Mouse (Mus musculus) hindbrain, embryonic 12.5 days (tissue): ENCODE measurements around the gene Pmp22. TPM values are rescaled to one million over a fixed set of nuclear protein-coding genes. Genes with fewer than 3 reads are reported as not detected.

ENCODE experiments used
- ATAC-seq: fragments of 200-750 bp; cut with Nextera tagmentation; 2 replicates; pipeline ENCODE4 v1.8.0; 2017; ENCODE audit warnings: moderate TSS enrichment; ENCODE audit not compliant: low FRiP score
- H3K27ac ChIP-seq: fragments of 300-500 bp; sonication (generic); 2 replicates; pipeline ENCODE4 v1.5.1; 2016; ENCODE audit warnings: mild to moderate bottlenecking
- H3K27me3 ChIP-seq: fragments of 300-500 bp; sonication (generic); 2 replicates; pipeline ENCODE4 v1.6.1; 2016; ENCODE audit warnings: mild to moderate bottlenecking
- H3K36me3 ChIP-seq: fragments of 300-500 bp; sonication (generic); 2 replicates; pipeline ENCODE4 v1.6.1; 2016; ENCODE audit warnings: mild to moderate bottlenecking
- H3K4me1 ChIP-seq: fragments of 300-500 bp; sonication (generic); 2 replicates; pipeline ENCODE4 v1.6.1; 2016
- H3K4me2 ChIP-seq: fragments of 300-500 bp; sonication (generic); replicated peaks from 2 replicates; pipeline ENCODE4 v1.6.1; 2016; ENCODE audit warnings: mild to moderate bottlenecking
- H3K4me3 ChIP-seq: fragments of 300-500 bp; sonication (generic); 2 replicates; pipeline ENCODE4 v1.5.1; 2016; ENCODE audit warnings: mild to moderate bottlenecking
- H3K9ac ChIP-seq: fragments of 300-500 bp; sonication (generic); 2 replicates; pipeline ENCODE4 v1.6.1; 2016; ENCODE audit warnings: mild to moderate bottlenecking, moderate library complexity
- H3K9me3 ChIP-seq: fragments of 300-500 bp; sonication (generic); replicated peaks from 2 replicates; pipeline ENCODE4 v1.6.1; 2016; ENCODE audit warnings: mild to moderate bottlenecking
- WGBS: fragments of 180-500 bp; shearing (Covaris S2); methylation state at CpG from one replicate; pipeline ENCODE4 v1.1.7; 2016; 5-methylcytosine and 5-hydroxymethylcytosine counted together
- polyA plus RNA-seq: library from polyadenylated mRNA; unstranded; fragments of >200 nt; fragmentation: Nextera tagmentation; extraction: Ambion mirVana; gene quantifications from 2 replicates; pipeline ENCODE4 v1.2.1, GENCODE M21; 2016

Gene Pmp22
- polyA plus RNA-seq, 1 experiment from 2014 or later = 68.7 TPM

GRCm38 (mm10) chr11:63164756-63165484, 36.1 kb downstream of the Pmp22 start:
- Histone ChIP-seq H3K36me3 (no peaks in the 10 kb centered on the region), H3K4me1 (no peaks in the 10 kb centered on the region; the same call in 1 of the 2 replicates), H3K9ac (no peak overlapping the region), H3K27ac (no peak overlapping the region), H3K9me3 (no peaks in the 10 kb centered on the region), H3K27me3 (no peaks in the 10 kb centered on the region), H3K4me3 (no peak overlapping the region), H3K4me2 (no peak overlapping the region)
- WGBS = 51% methylated on average over 7 of the region's 7 CpGs
- no peak for ATAC-seq

GRCm38 (mm10) chr11:63167826-63168225, 39.0 kb downstream of the Pmp22 start:
- no peak for ATAC-seq
- WGBS = 80% methylated on average over 4 of the region's 4 CpGs

DNA sequence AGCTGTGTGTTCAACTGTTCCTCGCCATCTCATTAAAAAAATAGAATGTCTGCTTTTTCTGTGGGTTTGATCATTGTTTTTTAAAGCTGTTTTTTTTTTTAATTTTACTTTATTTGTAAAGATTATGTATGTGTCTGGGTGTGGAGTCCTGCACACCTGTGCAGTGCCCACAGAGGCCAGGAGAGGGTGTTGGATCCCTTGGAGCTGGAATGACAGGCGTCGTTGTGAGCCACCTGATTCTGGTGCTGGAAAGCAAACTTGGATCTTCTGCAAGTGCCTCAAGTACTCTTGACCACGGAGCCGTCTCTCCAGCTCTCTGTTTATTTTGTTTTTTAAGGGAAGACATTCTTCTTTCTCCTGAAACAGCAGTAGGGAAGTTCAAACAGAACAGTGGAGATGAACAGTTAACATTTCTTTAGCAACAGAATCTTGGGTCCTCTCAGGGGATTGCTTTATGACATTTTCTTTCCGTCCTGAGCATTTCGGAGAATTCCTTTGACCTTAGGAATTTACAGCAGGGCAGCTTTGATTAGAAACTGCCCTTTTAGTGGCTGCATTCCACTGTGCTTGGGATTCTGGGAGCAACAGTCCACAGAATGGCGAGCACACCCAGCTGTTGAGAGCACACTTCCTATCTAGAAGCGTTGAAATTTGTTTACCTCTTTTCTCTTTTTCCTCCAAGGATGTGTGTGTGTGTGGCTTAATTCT, 39.9 kb downstream of the Pmp22 start:
- Histone ChIP-seq H3K27me3 (no peaks in the 10 kb centered on the region), H3K9me3 (no peaks in the 10 kb centered on the region), H3K4me2 (no peak overlapping the region), H3K9ac (no peak overlapping the region), H3K4me1 (no peaks in the 10 kb centered on the region; the same call in 1 of the 2 replicates), H3K27ac (no peak overlapping the region), H3K4me3 (no peak overlapping the region), H3K36me3 (no peaks in the 10 kb centered on the region)
- WGBS = 53% methylated on average over 9 of the region's 9 CpGs
- ATAC-seq = no peak

More at GRCm38 (mm10) chr11:63167826-63168225, 39.0 kb downstream of the Pmp22 start:
- Histone ChIP-seq H3K4me3 (no peak overlapping the region), H3K9ac (no peak overlapping the region), H3K27me3 (no peaks in the 10 kb centered on the region), H3K9me3 (no peaks in the 10 kb centered on the region), H3K4me1 (no peaks in the 10 kb centered on the region; the same call in 1 of the 2 replicates), H3K27ac (no peak overlapping the region), H3K36me3 (no peaks in the 10 kb centered on the region), H3K4me2 (no peak overlapping the region)

- Histone ChIP-seq H3K36me3 (no peaks in the 10 kb centered on the region), H3K4me3 (no peak overlapping the region), H3K9ac (no peak overlapping the region), H3K27me3 (no peaks in the 10 kb centered on the region), H3K27ac (no peak overlapping the region), H3K4me2 (no peak overlapping the region), H3K4me1 (no peaks in the 10 kb centered on the region; the same call in 1 of the 2 replicates), H3K9me3 (no peaks in the 10 kb centered on the region)
- no peak for ATAC-seq
- 28% methylated on average over 1 of the region's 1 CpGs for WGBS
These were observed 43.2 kb downstream of the Pmp22 start for GRCm38 (mm10) chr11:63171977-63172376.

GRCm38 (mm10) chr11:63173604-63174003, 44.8 kb downstream of the Pmp22 start:
- H3K9me3 ChIP-seq = no peaks in the 10 kb centered on the region
- no peak for ATAC-seq
- H3K27me3 ChIP-seq = no peaks in the 10 kb centered on the region
- no peak overlapping the region for H3K4me2 ChIP-seq
- 87% methylated on average over 5 of the region's 5 CpGs for WGBS
- no peaks in the 10 kb centered on the region; the same call in 1 of the 2 replicates for H3K4me1 ChIP-seq
- H3K36me3 ChIP-seq = no peaks in the 10 kb centered on the region
- H3K27ac ChIP-seq = no peak overlapping the region
- H3K9ac ChIP-seq = no peak overlapping the region
- H3K4me3 ChIP-seq = no peak overlapping the region

DNA sequence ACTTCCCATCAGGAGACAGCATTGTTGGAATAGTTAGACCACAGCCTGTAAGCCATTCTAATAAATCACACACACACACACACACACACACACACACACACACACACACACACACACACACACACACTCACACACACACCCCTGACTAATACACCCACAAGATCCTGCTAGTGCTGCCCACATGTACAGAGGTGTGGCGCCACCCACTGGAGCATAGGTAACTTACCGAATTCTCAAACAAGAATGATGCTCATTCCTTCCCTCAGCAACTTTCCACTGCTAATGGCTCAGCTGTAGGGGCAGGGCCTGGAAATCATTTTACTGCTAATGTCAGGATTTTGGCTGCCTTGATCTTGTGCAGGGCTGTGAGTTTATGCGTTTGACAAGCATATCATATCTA, 46.5 kb downstream of the Pmp22 start:
- Histone ChIP-seq H3K36me3 (no peaks in the 10 kb centered on the region), H3K27ac (no peak overlapping the region), H3K9me3 (no peaks in the 10 kb centered on the region), H3K27me3 (no peaks in the 10 kb centered on the region), H3K9ac (no peak overlapping the region), H3K4me2 (no peak overlapping the region), H3K4me1 (0 out of 2 replicates have a peak, but pooled peaks cover under 1% of the 10 kb centered on the region), H3K4me3 (no peak overlapping the region)
- no peak for ATAC-seq
- 48% methylated on average over 3 of the region's 3 CpGs for WGBS

DNA sequence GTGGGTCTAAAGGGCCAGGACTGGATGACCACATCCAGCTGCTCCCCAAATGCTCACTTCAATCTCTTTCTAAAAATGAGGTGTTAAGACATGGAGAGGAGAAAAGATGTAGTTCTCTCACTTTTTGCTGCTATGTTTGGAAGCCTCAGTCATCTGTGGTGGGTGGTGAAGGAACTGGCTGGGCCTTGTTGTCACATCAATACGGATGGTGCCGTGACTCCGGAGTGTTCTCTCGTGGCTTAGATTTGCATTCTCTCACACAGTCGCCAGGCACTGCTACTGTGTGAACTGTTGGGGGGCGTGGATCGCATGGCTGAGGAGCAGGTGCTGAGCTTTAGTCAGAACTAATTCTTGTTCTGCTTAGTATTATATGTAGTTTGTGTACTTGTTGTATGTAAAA, 47.6 kb downstream of the Pmp22 start:
- ATAC-seq = no peak
- Histone ChIP-seq H3K36me3 (no peaks in the 10 kb centered on the region), H3K9ac (no peak overlapping the region), H3K27ac (no peak overlapping the region), H3K4me1 (peaks cover 9% of the 10 kb centered on the region), H3K9me3 (no peaks in the 10 kb centered on the region), H3K27me3 (no peaks in the 10 kb centered on the region), H3K4me2 (no peak overlapping the region), H3K4me3 (no peak overlapping the region)
- 64% methylated on average over 7 of the region's 7 CpGs for WGBS

- H3K27ac ChIP-seq = peak overlapping the region; percentile 55; the same call in 1 of the 2 replicates
- H3K27me3 ChIP-seq = no peaks in the 10 kb centered on the region
- ATAC-seq = peak; percentile 94
These were observed 51.7 kb downstream of the Pmp22 start for GRCm38 (mm10) chr11:63180262-63181101.

GRCm38 (mm10) chr11:63188803-63189202, 60.0 kb downstream of the Pmp22 start:
- no peak overlapping the region for H3K9ac ChIP-seq
- no peak overlapping the region for H3K27ac ChIP-seq
- H3K27me3 ChIP-seq = no peaks in the 10 kb centered on the region
- H3K4me3 ChIP-seq = no peak overlapping the region
- H3K4me1 ChIP-seq = no peaks in the 10 kb centered on the region
- no peak for ATAC-seq
- H3K4me2 ChIP-seq = no peak overlapping the region
- 86% methylated on average over 7 of the region's 7 CpGs for WGBS
- no peaks in the 10 kb centered on the region for H3K9me3 ChIP-seq
- no peaks in the 10 kb centered on the region for H3K36me3 ChIP-seq

More at GRCm38 (mm10) chr11:63180262-63181101, 51.7 kb downstream of the Pmp22 start:
- H3K4me3 ChIP-seq = no peak overlapping the region
- H3K36me3 ChIP-seq = no peaks in the 10 kb centered on the region
- no peaks in the 10 kb centered on the region for H3K9me3 ChIP-seq
- peaks cover 9% of the 10 kb centered on the region for H3K4me1 ChIP-seq
- no peak overlapping the region for H3K9ac ChIP-seq
- WGBS = 19% methylated on average over 7 of the region's 7 CpGs
- no peak overlapping the region for H3K4me2 ChIP-seq

DNA sequence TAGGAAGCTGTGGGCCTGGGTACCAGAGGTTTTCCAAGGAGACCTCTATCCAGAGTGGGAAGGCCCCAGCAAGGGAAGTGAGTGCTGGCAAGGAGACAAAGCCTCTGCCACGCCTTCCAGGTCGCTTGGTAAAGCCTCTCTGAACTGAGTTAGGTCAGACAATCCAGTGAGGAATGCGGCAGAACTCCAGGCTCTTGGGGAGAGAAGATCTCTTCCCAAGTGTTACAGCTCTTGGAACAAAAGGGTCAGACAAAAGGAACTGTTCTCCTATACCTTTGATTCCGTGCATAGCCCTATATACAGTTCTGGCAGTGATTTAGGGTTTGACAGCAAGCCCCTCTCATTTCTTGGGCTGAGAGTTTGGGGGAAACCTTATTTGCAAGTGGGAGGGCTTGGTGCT, 69.3 kb downstream of the Pmp22 start:
- Histone ChIP-seq H3K9me3 (peaks cover 5% of the 10 kb centered on the region), H3K27ac (no peak overlapping the region)
- 38% methylated on average over 4 of the region's 4 CpGs for WGBS

DNA sequence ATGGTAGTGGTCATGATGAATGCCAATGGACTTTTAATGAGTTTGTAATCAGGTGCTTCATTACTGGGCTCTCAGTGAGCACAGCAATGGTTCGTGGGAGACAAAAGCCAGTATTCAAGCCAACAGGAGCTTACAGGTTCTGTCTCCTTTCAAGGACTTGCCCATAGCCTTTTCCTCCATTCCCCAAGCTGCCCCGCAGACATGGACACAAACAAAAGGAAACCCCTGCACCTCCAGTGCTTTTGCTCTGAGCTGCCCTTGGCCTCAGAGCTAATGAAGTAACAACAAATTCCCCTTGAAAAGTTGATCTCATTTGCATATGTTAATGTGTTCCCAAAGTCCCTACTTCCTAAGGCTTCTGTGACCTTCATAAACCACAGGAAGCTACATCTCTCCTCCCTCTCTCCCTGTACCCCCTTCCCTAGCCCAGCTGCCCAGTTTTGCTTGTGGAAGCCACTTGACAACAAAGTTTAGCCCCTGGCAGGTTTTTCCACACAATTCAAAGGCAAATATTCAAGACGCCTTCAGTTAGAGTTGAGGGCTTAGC, 73.3 kb downstream of the Pmp22 start:
- no peak for ATAC-seq

More for the DNA sequence above, 69.3 kb downstream of the Pmp22 start:
- Histone ChIP-seq H3K4me3 (no peak overlapping the region), H3K9ac (no peak overlapping the region), H3K4me2 (no peak overlapping the region), H3K36me3 (no peaks in the 10 kb centered on the region), H3K4me1 (no peaks in the 10 kb centered on the region), H3K27me3 (no peaks in the 10 kb centered on the region)
- ATAC-seq = no peak

More for the DNA sequence above, 73.3 kb downstream of the Pmp22 start:
- 75% methylated on average over 3 of the region's 3 CpGs for WGBS
- H3K27me3 ChIP-seq = no peaks in the 10 kb centered on the region
- H3K4me3 ChIP-seq = no peak overlapping the region
- H3K4me1 ChIP-seq = no peaks in the 10 kb centered on the region
- no peak overlapping the region for H3K4me2 ChIP-seq
- peaks cover 5% of the 10 kb centered on the region for H3K9me3 ChIP-seq
- H3K27ac ChIP-seq = no peak overlapping the region
- no peaks in the 10 kb centered on the region for H3K36me3 ChIP-seq
- no peak overlapping the region for H3K9ac ChIP-seq
